Mouse (Mus musculus) heart, adult 2 months (tissue): ENCODE results near the gene Zar1l.

Source experiments
- CTCF ChIP-seq: fragments of 200-600 bp; IDR thresholded peaks from 2 replicates; pipeline ENCODE4 v1.8.1; 2022; ENCODE audit warnings: antibody characterized with exemption, mild to moderate bottlenecking, moderate library complexity
- EP300 ChIP-seq: fragments of 200-500 bp; IDR thresholded peaks from 2 replicates; pipeline ENCODE4 v1.6.1; 2011; ENCODE audit warnings: low read depth, low read length, control low read depth; ENCODE audit not compliant: insufficient read depth
- POLR2A ChIP-seq: fragments of 200-500 bp; IDR thresholded peaks from 2 replicates; pipeline ENCODE4 v1.6.1; 2011; ENCODE audit warnings: mild to moderate bottlenecking, low read depth, low read length, control low read depth; ENCODE audit not compliant: insufficient read depth

DNA sequence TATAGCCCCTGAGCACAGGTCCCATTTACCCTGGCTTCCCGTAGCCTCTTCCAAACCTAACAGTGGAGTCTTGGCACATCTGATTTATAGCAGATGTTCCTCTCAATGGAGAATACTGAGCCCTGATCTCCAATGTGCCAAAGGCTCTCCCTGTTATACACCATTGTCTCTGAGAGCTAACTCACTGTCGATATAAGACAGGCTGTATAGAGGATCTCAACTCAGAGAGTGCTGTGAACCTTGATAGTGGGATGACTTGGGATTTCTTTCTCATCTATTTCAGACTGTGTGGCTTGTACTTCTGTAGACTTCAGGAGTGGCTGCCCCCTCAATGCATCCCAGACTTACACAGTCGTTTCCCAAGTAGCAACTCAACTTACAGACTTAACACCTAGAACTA is 27.7 kb downstream of the Zar1l start:
- TF ChIP-seq CTCF (no peak), POLR2A (no peak), EP300 (no peak)
